ENCODE assay signal across 16 mouse cellular contexts in genomic region chr2:145395804-145396203, GRCm38 (mm10).
A peak's percentile ranks its signal among the peaks of the same experiment; 100 is the strongest.
DNase-seq lines count a peak whose midpoint lies in the region; ATAC-seq lines count a peak whose summit lies in the region.
"Had no signal": no experiment of that assay in that cellular context is flagged by ENCODE, and none has a peak within 500 bp of the region (broad histone marks: within the 10 kb centered on the region; RNA-seq: fewer than 3 reads in every experiment).

No protein-coding gene starts in this region.

- 59% methylated on average over 3 of the region's 3 CpGs for WGBS in hindbrain, embryonic 16.5 days
- 53% methylated on average over 3 of the region's 3 CpGs for WGBS in hindbrain, embryonic 10.5 days
- WGBS in midbrain, embryonic 11.5 days, result 73% methylated on average over 3 of the region's 3 CpGs
- 65% methylated on average over 3 of the region's 3 CpGs for WGBS in midbrain, embryonic 15.5 days
- 79% methylated on average over 3 of the region's 3 CpGs for WGBS in midbrain, embryonic 14.5 days

- no peaks in the 10 kb centered on the region for H3K36me3 ChIP-seq in hindbrain, embryonic 16.5 days (ENCODE audit: control insufficient read depth, insufficient read depth, low read length)
- no peaks in the 10 kb centered on the region for H3K36me3 ChIP-seq in hindbrain, embryonic 10.5 days
- H3K36me3 ChIP-seq in midbrain, embryonic 11.5 days (ENCODE audit: control insufficient read depth, insufficient read depth, low read length), result no peaks in the 10 kb centered on the region
- H3K36me3 ChIP-seq in midbrain, embryonic 15.5 days (replicated peaks), result no peaks in the 10 kb centered on the region
- H3K36me3 ChIP-seq in midbrain, embryonic 14.5 days (ENCODE audit: control insufficient read depth, insufficient read depth, low read length), result no peaks in the 10 kb centered on the region
- H3K36me3 ChIP-seq: embryonic facial prominence, embryonic 10.5 days; hindbrain, embryonic 15.5 days; limb, embryonic 15.5 days had no signal

- no peak overlapping the region for H3K9ac ChIP-seq in hindbrain, embryonic 16.5 days (ENCODE audit: low read depth, low read length)
- H3K9ac ChIP-seq in midbrain, embryonic 11.5 days (ENCODE audit: low read length), result no peak overlapping the region
- no peak overlapping the region for H3K9ac ChIP-seq in midbrain, embryonic 15.5 days
- no peak overlapping the region for H3K9ac ChIP-seq in midbrain, embryonic 14.5 days (replicated peaks; ENCODE audit: low read length)
- H3K9ac ChIP-seq: hindbrain, embryonic 15.5 days; limb, embryonic 15.5 days had no signal

- peaks cover 2% of the 10 kb centered on the region; the same call in 1 of the 2 replicates for H3K4me1 ChIP-seq in hindbrain, embryonic 16.5 days (ENCODE audit: control insufficient read depth, insufficient read depth, low read depth, low read length)
- peaks cover 31% of the 10 kb centered on the region for H3K4me1 ChIP-seq in hindbrain, embryonic 10.5 days (replicated peaks)
- H3K4me1 ChIP-seq in midbrain, embryonic 11.5 days (ENCODE audit: control insufficient read depth, insufficient read depth, low read length), result no peaks in the 10 kb centered on the region
- H3K4me1 ChIP-seq in midbrain, embryonic 15.5 days, result peaks cover 15% of the 10 kb centered on the region
- peaks cover 9% of the 10 kb centered on the region; the same call in 1 of the 2 replicates for H3K4me1 ChIP-seq in midbrain, embryonic 14.5 days (ENCODE audit: control insufficient read depth, insufficient read depth, low read length)

- no peak overlapping the region for H3K4me3 ChIP-seq in hindbrain, embryonic 16.5 days (ENCODE audit: low read length)
- no peak overlapping the region for H3K4me3 ChIP-seq in hindbrain, embryonic 10.5 days
- H3K4me3 ChIP-seq in midbrain, embryonic 11.5 days (ENCODE audit: low read depth, low read length), result no peak overlapping the region
- no peak overlapping the region for H3K4me3 ChIP-seq in midbrain, embryonic 15.5 days
- no peak overlapping the region for H3K4me3 ChIP-seq in midbrain, embryonic 14.5 days (replicated peaks; ENCODE audit: low read depth, low read length)
- H3K4me3 ChIP-seq: embryonic facial prominence, embryonic 10.5 days; hindbrain, embryonic 15.5 days; limb, embryonic 15.5 days had no signal

- H3K4me2 ChIP-seq in hindbrain, embryonic 16.5 days (ENCODE audit: low read length), result no peak overlapping the region
- no peak overlapping the region for H3K4me2 ChIP-seq in midbrain, embryonic 11.5 days
- H3K4me2 ChIP-seq in midbrain, embryonic 15.5 days, result no peak overlapping the region
- no peak overlapping the region for H3K4me2 ChIP-seq in midbrain, embryonic 14.5 days (ENCODE audit: low read length)
- H3K4me2 ChIP-seq: hindbrain, embryonic 15.5 days; limb, embryonic 15.5 days had no signal

- no peak overlapping the region for H3K27ac ChIP-seq in hindbrain, embryonic 16.5 days (ENCODE audit: low read depth, low read length)
- no peak overlapping the region for H3K27ac ChIP-seq in hindbrain, embryonic 10.5 days
- H3K27ac ChIP-seq in midbrain, embryonic 11.5 days (ENCODE audit: low read depth, low read length), result no peak overlapping the region
- H3K27ac ChIP-seq in midbrain, embryonic 15.5 days, result no peak overlapping the region
- H3K27ac ChIP-seq in midbrain, embryonic 14.5 days (replicated peaks; ENCODE audit: low read depth, low read length), result peak overlapping the region; percentile 14; the same call in 1 of the 2 replicates
- H3K27ac ChIP-seq: embryonic facial prominence, embryonic 10.5 days; hindbrain, embryonic 15.5 days; limb, embryonic 15.5 days had no signal

- 0 out of 2 replicates have a peak, but pooled peaks have one; percentile 18 for ATAC-seq in hindbrain, embryonic 16.5 days
- no peak; the same call in 1 of the 2 replicates for ATAC-seq in midbrain, embryonic 11.5 days (ENCODE audit: low FRiP score)
- no peak for ATAC-seq in midbrain, embryonic 15.5 days (replicated peaks)
- ATAC-seq in midbrain, embryonic 14.5 days (ENCODE audit: low FRiP score, low TSS enrichment), result no peak
- ATAC-seq: intestine, postnatal 0 days had no signal

- no peaks in the 10 kb centered on the region for H3K27me3 ChIP-seq in hindbrain, embryonic 16.5 days (replicated peaks; ENCODE audit: control insufficient read depth, insufficient read depth, low read length)
- H3K27me3 ChIP-seq in hindbrain, embryonic 10.5 days (ENCODE audit: insufficient read depth, poor library complexity, severe bottlenecking), result no peaks in the 10 kb centered on the region
- H3K27me3 ChIP-seq in midbrain, embryonic 11.5 days (ENCODE audit: control insufficient read depth, insufficient read depth, low read length), result no peaks in the 10 kb centered on the region
- H3K27me3 ChIP-seq in midbrain, embryonic 15.5 days (replicated peaks), result no peaks in the 10 kb centered on the region
- H3K27me3 ChIP-seq in midbrain, embryonic 14.5 days (ENCODE audit: control insufficient read depth, insufficient read depth, low read length), result no peaks in the 10 kb centered on the region
- H3K27me3 ChIP-seq: hindbrain, embryonic 15.5 days; limb, embryonic 15.5 days had no signal

- DNase-seq in hindbrain, embryonic 10.5 days (ENCODE audit: low spot score), result no peak
- DNase-seq in midbrain, embryonic 11.5 days (ENCODE audit: low spot score, missing footprints), result peak; percentile 64
- peak; percentile 31 for DNase-seq in embryo, embryonic 11 days
- DNase-seq in midbrain, embryonic 14.5 days, result peak; percentile 12
- DNase-seq in gastrocnemius, postnatal 10 days, result no peak
- DNase-seq: cerebellum, adult 9-10 months; gastrocnemius, postnatal 14 days; lung, adult 18-20 months; lung, postnatal 14 days; right cerebral cortex, adult 18-20 months had no signal

- no peaks in the 10 kb centered on the region for H3K9me3 ChIP-seq in hindbrain, embryonic 16.5 days (ENCODE audit: control insufficient read depth, low read length)
- H3K9me3 ChIP-seq in hindbrain, embryonic 10.5 days, result no peaks in the 10 kb centered on the region
- no peaks in the 10 kb centered on the region for H3K9me3 ChIP-seq in midbrain, embryonic 11.5 days (ENCODE audit: control insufficient read depth, low read length)
- no peaks in the 10 kb centered on the region for H3K9me3 ChIP-seq in midbrain, embryonic 15.5 days
- H3K9me3 ChIP-seq in midbrain, embryonic 14.5 days (ENCODE audit: control insufficient read depth, low read length), result no peaks in the 10 kb centered on the region
- H3K9me3 ChIP-seq: embryonic facial prominence, embryonic 10.5 days; hindbrain, embryonic 15.5 days; limb, embryonic 15.5 days had no signal

Comparison
In these comparisons a context has a peak if more than half of its experiments do, and no peak if none do; other contexts are left out.
1. DNase-seq: peak in midbrain, embryonic 11.5 days (single experiment), embryo, embryonic 11 days (single experiment) and midbrain, embryonic 14.5 days (single experiment); none in hindbrain, embryonic 10.5 days (single experiment) and gastrocnemius, postnatal 10 days (single experiment).